Mouse (Mus musculus): Measurements from ENCODE around the gene Olfr1131. TPM values are rescaled to one million over a fixed set of nuclear protein-coding genes. Genes with fewer than 3 reads are reported as not detected.
"Not testable (repeated sequence)": the region's sequence is repeated elsewhere in the genome, so short reads cannot be mapped to it uniquely, and the experiment has no call there.

Olfr1131 gene
- polyA plus RNA-seq (2015; fragmentation: Nextera tagmentation; extraction: Ambion mirVana), result not detected in 2 replicates

DNA sequence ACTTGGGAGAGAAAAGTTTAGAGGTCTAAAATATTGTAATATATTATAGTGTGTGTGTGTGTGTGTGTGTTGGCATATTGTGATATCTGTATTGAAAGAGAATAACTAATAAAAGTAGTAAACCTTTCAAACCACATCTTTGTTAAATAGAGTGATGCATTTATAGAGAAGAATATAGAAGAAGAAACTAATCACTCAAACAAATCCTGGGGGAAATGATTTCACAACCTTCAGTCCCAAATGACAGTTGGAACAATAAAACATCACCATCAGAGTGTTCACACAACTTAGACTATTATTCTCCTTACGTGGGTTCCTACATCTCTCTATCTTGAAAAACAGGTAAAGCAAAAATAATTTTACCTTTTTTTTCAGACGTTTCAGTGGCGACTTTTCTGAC is at the start of gene Olfr1131:
TSS of gene Olfr1131 (plus strand) at position 301 of the 400 bp plus-strand sequence.
- DNase-seq (ENCODE audit: low spot score), result no peak

DNA sequence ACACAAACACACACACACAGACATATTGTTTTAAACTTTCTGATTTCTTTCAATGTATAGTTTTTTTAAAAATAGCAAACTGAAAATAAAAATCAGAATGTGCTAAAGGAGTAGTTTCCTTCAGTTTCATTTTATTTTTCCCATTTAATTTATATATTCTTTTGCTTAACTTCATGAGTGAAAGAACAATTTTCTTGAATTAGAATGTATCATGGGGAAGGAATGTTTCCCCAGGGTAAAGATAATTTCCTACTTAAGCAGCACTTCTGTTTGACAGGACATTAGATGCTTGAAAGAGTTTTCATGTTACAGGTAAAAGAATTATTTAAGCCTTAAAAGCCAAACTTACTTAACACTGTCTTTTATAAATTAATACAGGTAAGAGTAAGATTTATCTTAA is 21.0 kb upstream of the Olfr1131 start, which contains the start of gene Olfr1130:
TSS of gene Olfr1130 (plus strand) at position 301 of the 400 bp plus-strand sequence.
- DNase-seq (ENCODE audit: low spot score), result not testable (repeated sequence)

DNA sequence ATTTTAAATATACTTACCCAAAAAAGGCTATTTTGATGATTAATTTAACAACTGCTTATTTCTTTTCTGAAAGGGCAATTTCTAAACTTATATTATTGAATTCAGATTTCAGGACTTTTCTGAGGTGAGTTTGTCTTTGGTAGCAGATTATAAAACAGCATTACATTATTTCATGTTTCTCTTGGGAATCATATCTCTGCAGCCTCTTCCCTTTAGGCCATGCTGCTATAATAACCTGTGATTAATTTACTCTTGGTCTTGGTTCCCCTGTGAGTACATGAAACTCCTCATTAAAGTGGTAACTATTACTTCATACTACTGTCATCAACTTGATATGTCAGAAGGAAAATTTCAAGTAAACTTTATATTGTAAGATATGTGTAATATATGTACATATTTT is 10.5 kb downstream of the Olfr1131 start, which contains the start of gene Olfr1132:
TSS of gene Olfr1132 (minus strand) at position 101 of the 400 bp plus-strand sequence.
- no peak for DNase-seq (ENCODE audit: low spot score)

DNA sequence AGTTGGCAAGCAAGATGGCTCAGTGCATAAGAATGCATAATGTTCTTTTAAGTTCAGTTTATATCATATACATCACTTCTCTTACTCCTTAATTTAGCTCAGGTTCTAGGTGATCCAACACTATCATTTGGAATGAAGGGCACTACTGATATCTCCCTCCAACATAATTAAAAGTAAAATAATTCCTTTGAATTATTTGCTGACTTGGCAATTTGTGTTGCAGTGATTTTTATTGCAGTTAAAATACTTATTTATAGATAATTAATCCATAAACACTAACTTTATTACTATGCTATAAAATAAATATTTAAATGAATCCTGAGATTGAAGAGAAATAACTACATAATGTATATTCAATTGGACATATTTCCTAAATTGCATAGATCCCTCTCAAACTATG is 15.5 kb downstream of the Olfr1131 start:
- DNase-seq (ENCODE audit: low spot score), result no peak

DNA sequence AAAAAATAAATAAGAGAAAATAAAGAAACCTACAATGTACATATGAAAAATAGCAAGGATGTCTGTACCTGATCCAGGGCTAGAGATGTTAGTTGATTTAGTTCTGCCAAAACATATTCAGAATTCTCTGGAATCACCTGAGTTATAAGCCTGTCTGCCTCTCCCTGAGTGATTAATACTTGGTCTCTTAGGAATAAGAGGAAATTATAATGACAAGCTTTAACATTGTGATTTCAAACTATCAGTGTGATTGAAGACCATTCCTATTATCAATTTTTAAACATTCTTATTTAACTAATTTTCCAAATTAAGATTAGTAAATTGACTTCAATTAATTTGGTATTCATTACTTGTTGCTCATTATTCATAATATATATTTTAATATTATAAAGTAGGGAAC is 20.4 kb downstream of the Olfr1131 start, which contains the start of gene Olfr1133:
TSS of gene Olfr1133 (minus strand) at position 101 of the 400 bp plus-strand sequence.
- DNase-seq (ENCODE audit: low spot score), result no peak

DNA sequence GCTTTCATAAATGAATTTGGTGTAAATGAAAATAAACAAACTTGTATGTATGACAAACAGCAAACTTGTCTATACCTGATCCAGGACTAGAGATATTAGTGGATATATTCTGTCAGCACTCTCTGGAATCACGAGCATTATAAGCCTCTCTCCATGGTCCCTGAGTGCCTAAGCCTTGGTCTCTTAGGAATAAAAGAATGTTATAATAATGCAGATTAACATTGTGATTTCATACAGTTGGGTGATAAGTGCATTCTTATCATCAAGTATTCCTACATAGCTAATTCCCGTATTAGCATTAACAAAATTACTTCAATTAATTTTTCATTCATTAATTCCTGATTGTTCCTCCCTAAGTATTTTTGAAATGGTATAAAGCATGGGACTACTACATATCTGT is 31.5 kb downstream of the Olfr1131 start, which contains the start of gene Olfr1134:
TSS of gene Olfr1134 (minus strand) at position 101 of the 400 bp plus-strand sequence.
- no peak for DNase-seq (ENCODE audit: low spot score)

DNA sequence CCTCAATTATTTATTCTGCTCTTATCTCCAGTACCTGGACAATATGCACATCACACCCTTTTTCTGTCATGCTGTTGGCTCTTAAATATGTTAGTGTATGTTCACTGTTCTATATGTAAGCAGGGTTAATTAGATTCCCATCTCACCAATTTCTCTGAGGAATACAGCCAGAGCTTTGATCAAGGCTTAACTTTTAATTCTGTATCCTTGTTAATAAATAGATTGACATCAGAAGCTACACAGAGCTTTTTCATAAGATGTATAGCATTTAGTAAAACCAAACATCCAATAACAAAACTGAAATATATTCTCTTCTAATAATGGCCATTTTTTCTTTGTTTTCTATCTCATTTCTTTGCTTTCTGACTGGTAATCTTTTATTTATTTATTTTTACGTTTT is 46.7 kb downstream of the Olfr1131 start, which contains the start of gene Olfr1135:
TSS of gene Olfr1135 (minus strand) at position 101 of the 400 bp plus-strand sequence.
- no peak for DNase-seq (ENCODE audit: low spot score)

Other genes with a start within 250 kb of the Olfr1131 start
- not detected in 2 replicates for gene Olfr1122, start 241.3 kb upstream of the Olfr1131 start, polyA plus RNA-seq (2015; fragmentation: Nextera tagmentation; extraction: Ambion mirVana)
- not detected in 2 replicates for gene Olfr1123, start 210.5 kb upstream of the Olfr1131 start, polyA plus RNA-seq (2015; fragmentation: Nextera tagmentation; extraction: Ambion mirVana)
- gene Olfr1124, start 196.8 kb upstream of the Olfr1131 start, polyA plus RNA-seq (2015; fragmentation: Nextera tagmentation; extraction: Ambion mirVana), result 0.09 TPM in 1 of 2 replicates, not detected in the other
- not detected in 2 replicates for gene Olfr1126, start 173.1 kb upstream of the Olfr1131 start, polyA plus RNA-seq (2015; fragmentation: Nextera tagmentation; extraction: Ambion mirVana)
- gene Pramel7, start 130.0 kb upstream of the Olfr1131 start, polyA plus RNA-seq (2015; fragmentation: Nextera tagmentation; extraction: Ambion mirVana), result not detected in 2 replicates
- gene Pramel6, start 120.5 kb upstream of the Olfr1131 start, polyA plus RNA-seq (2015; fragmentation: Nextera tagmentation; extraction: Ambion mirVana), result not detected in 2 replicates
- not detected in 2 replicates for gene Olfr153, start 95.3 kb upstream of the Olfr1131 start, polyA plus RNA-seq (2015; fragmentation: Nextera tagmentation; extraction: Ambion mirVana)
- not detected in 2 replicates for gene Olfr1128, start 81.6 kb upstream of the Olfr1131 start, polyA plus RNA-seq (2015; fragmentation: Nextera tagmentation; extraction: Ambion mirVana)
- gene Olfr1129, start 53.2 kb upstream of the Olfr1131 start, polyA plus RNA-seq (2015; fragmentation: Nextera tagmentation; extraction: Ambion mirVana), result not detected in 2 replicates
- not detected in 2 replicates for gene Olfr1130, start 20.9 kb upstream of the Olfr1131 start, polyA plus RNA-seq (2015; fragmentation: Nextera tagmentation; extraction: Ambion mirVana)
- not detected in 2 replicates for gene Olfr1132, start 10.4 kb downstream of the Olfr1131 start, polyA plus RNA-seq (2015; fragmentation: Nextera tagmentation; extraction: Ambion mirVana)
- gene Olfr1133, start 20.3 kb downstream of the Olfr1131 start, polyA plus RNA-seq (2015; fragmentation: Nextera tagmentation; extraction: Ambion mirVana), result not detected in 2 replicates
- not detected in 2 replicates for gene Olfr1134, start 31.4 kb downstream of the Olfr1131 start, polyA plus RNA-seq (2015; fragmentation: Nextera tagmentation; extraction: Ambion mirVana)
- not detected in 2 replicates for gene Olfr1135, start 46.6 kb downstream of the Olfr1131 start, polyA plus RNA-seq (2015; fragmentation: Nextera tagmentation; extraction: Ambion mirVana)
- gene Olfr1136, start 66.8 kb downstream of the Olfr1131 start, polyA plus RNA-seq (2015; fragmentation: Nextera tagmentation; extraction: Ambion mirVana), result 0.17 and 0.19 TPM in 2 replicates
- gene Olfr1137, start 86.1 kb downstream of the Olfr1131 start, polyA plus RNA-seq (2015; fragmentation: Nextera tagmentation; extraction: Ambion mirVana), result not detected in 2 replicates
- not detected in 2 replicates for gene Olfr1138, start 112.9 kb downstream of the Olfr1131 start, polyA plus RNA-seq (2015; fragmentation: Nextera tagmentation; extraction: Ambion mirVana)
- gene Olfr1140, start 116.6 kb downstream of the Olfr1131 start, polyA plus RNA-seq (2015; fragmentation: Nextera tagmentation; extraction: Ambion mirVana), result not detected in 2 replicates
- gene Olfr1141, start 126.9 kb downstream of the Olfr1131 start, polyA plus RNA-seq (2015; fragmentation: Nextera tagmentation; extraction: Ambion mirVana), result not detected in 2 replicates
- not detected in 2 replicates for gene Olfr152, start 152.4 kb downstream of the Olfr1131 start, polyA plus RNA-seq (2015; fragmentation: Nextera tagmentation; extraction: Ambion mirVana)
- not detected in 2 replicates for gene Olfr1143, start 173.5 kb downstream of the Olfr1131 start, polyA plus RNA-seq (2015; fragmentation: Nextera tagmentation; extraction: Ambion mirVana)
- gene Olfr1145, start 182.7 kb downstream of the Olfr1131 start, polyA plus RNA-seq (2015; fragmentation: Nextera tagmentation; extraction: Ambion mirVana), result not detected in 2 replicates
- not detected in 2 replicates for gene Olfr1148, start 203.4 kb downstream of the Olfr1131 start, polyA plus RNA-seq (2015; fragmentation: Nextera tagmentation; extraction: Ambion mirVana)
- gene Olfr1150-ps1, start 216.9 kb downstream of the Olfr1131 start, polyA plus RNA-seq (2015; fragmentation: Nextera tagmentation; extraction: Ambion mirVana), result not detected in 2 replicates
- not detected in 2 replicates for gene Olfr1151, start 228.8 kb downstream of the Olfr1131 start, polyA plus RNA-seq (2015; fragmentation: Nextera tagmentation; extraction: Ambion mirVana)
- gene Olfr1152, start 239.4 kb downstream of the Olfr1131 start, polyA plus RNA-seq (2015; fragmentation: Nextera tagmentation; extraction: Ambion mirVana), result not detected in 2 replicates

Measured in thymus, postnatal 0 days (tissue).